Mouse (Mus musculus) heart, embryonic 16.5 days (tissue): ENCODE measurements at regions not wholly inside any gene's neighbourhood (a gene's known extent, or its start where the extent isn't known, plus 50 kb on each side); places are given as distances from the start of the nearest gene placed in this dataset.

Source experiments
- ATAC-seq: fragments of 200-750 bp; cut with Nextera tagmentation; replicated peaks from 2 replicates; pipeline ENCODE4 v1.8.0; 2017; ENCODE audit warnings: moderate number of reproducible peaks; ENCODE audit not compliant: insufficient read depth, low FRiP score; ENCODE audit errors: extremely low read depth
- H3K27ac ChIP-seq: fragments of 300-500 bp; sonication (generic); 2 replicates; pipeline ENCODE4 v1.5.1; 2014; ENCODE audit warnings: mild to moderate bottlenecking, low read length, control low read depth, moderate library complexity
- H3K27me3 ChIP-seq: fragments of 300-500 bp; sonication (generic); 2 replicates; pipeline ENCODE4 v1.6.1; 2014; ENCODE audit warnings: low read length, mixed read lengths; ENCODE audit not compliant: control insufficient read depth, insufficient read depth
- H3K36me3 ChIP-seq: fragments of 300-500 bp; sonication (generic); 2 replicates; pipeline ENCODE4 v1.6.1; 2014; ENCODE audit not compliant: control insufficient read depth, insufficient read depth
- H3K4me1 ChIP-seq: fragments of 300-500 bp; sonication (generic); 2 replicates; pipeline ENCODE4 v1.6.1; 2014; ENCODE audit warnings: low read length, mixed read lengths; ENCODE audit not compliant: control insufficient read depth, insufficient read depth
- H3K4me2 ChIP-seq: fragments of 300-500 bp; sonication (generic); 2 replicates; pipeline ENCODE4 v1.6.1; 2014; ENCODE audit warnings: low read depth, mild to moderate bottlenecking, control low read depth, low read length
- H3K4me3 ChIP-seq: fragments of 300-500 bp; sonication (generic); 2 replicates; pipeline ENCODE4 v1.5.1; 2014; ENCODE audit warnings: mild to moderate bottlenecking, control low read depth, low read length
- H3K9ac ChIP-seq: fragments of 300-500 bp; sonication (generic); 2 replicates; pipeline ENCODE4 v1.6.1; 2014; ENCODE audit warnings: low read length, control low read depth
- H3K9me3 ChIP-seq: fragments of 300-500 bp; sonication (generic); replicated peaks from 2 replicates; pipeline ENCODE4 v1.6.1; 2016; ENCODE audit warnings: low read length; ENCODE audit not compliant: control insufficient read depth
- WGBS: fragments of 180-500 bp; shearing (Covaris S2); extraction: QIAGEN DNeasy Blood & Tissue Kit; methylation state at CpG from one replicate; pipeline ENCODE4 v1.1.7; 2014; 5-methylcytosine and 5-hydroxymethylcytosine counted together

- 4% methylated on average over 20 of the region's 20 CpGs for WGBS
- Histone ChIP-seq H3K9me3 (no peaks in the 10 kb centered on the region), H3K9ac (peak overlapping the region; percentile 21; the same call in 1 of the 2 replicates), H3K4me2 (peak overlapping the region; percentile 54), H3K27me3 (no peaks in the 10 kb centered on the region), H3K4me3 (peak overlapping the region; percentile 17), H3K27ac (peak overlapping the region; percentile 50), H3K4me1 (peaks cover 16% of the 10 kb centered on the region), H3K36me3 (no peaks in the 10 kb centered on the region)
- ATAC-seq = peak; percentile 83
These were observed 329.6 kb downstream of the Ttll7 start for GRCm38 (mm10) chr3:147181501-147182365.

DNA sequence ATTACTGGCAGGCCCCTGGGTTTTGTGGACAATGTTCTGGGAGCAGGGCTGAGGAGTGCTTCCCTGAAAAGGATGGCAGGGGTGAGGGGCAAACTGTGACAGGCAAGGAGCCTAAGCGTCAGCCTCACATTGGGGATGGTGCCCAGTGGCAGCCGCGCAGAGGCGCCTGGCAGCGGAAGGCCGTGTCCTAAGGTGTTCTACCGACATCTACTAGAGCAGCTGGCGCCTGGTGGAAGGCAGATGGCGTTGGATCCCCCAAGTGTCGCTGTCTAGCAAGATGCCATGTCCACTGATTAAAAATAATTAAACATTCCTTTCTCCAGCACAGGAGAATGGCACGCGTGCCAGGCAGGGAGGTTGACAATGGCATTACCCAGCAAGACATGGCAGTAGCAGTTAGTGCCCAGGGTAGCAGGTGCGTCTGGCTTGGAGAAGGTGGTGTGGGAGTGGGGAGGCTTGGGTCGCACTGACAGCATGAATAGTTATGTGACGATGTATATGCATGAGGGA lies 330.3 kb downstream of the Ttll7 start:
- Histone ChIP-seq H3K4me1 (peaks cover 16% of the 10 kb centered on the region), H3K27me3 (no peaks in the 10 kb centered on the region), H3K4me3 (peak overlapping the region; percentile 17), H3K36me3 (no peaks in the 10 kb centered on the region), H3K9ac (no peak overlapping the region), H3K4me2 (peak overlapping the region; percentile 54), H3K9me3 (no peaks in the 10 kb centered on the region), H3K27ac (peak overlapping the region; percentile 50; the same call in 1 of the 2 replicates)
- WGBS = 44% methylated on average over 15 of the region's 15 CpGs
- ATAC-seq = peak; percentile 46

GRCm38 (mm10) chr3:147183656-147184290 lies 331.6 kb downstream of the Ttll7 start:
- Histone ChIP-seq H3K27ac (no peak overlapping the region), H3K27me3 (no peaks in the 10 kb centered on the region), H3K4me2 (no peak overlapping the region), H3K36me3 (no peaks in the 10 kb centered on the region), H3K9me3 (no peaks in the 10 kb centered on the region), H3K4me3 (no peak overlapping the region), H3K4me1 (peaks cover 16% of the 10 kb centered on the region), H3K9ac (no peak overlapping the region)
- 76% methylated on average over 11 of the region's 11 CpGs for WGBS
- ATAC-seq = no peak

- Histone ChIP-seq H3K9me3 (no peaks in the 10 kb centered on the region), H3K36me3 (no peaks in the 10 kb centered on the region), H3K4me3 (no peak overlapping the region), H3K4me2 (no peak overlapping the region), H3K4me1 (no peaks in the 10 kb centered on the region), H3K27me3 (no peaks in the 10 kb centered on the region), H3K27ac (no peak overlapping the region), H3K9ac (no peak overlapping the region)
- WGBS = 76% methylated on average over 2 of the region's 2 CpGs
- no peak for ATAC-seq
These were observed 337.6 kb downstream of the Ttll7 start for GRCm38 (mm10) chr3:147189737-147190136.

DNA sequence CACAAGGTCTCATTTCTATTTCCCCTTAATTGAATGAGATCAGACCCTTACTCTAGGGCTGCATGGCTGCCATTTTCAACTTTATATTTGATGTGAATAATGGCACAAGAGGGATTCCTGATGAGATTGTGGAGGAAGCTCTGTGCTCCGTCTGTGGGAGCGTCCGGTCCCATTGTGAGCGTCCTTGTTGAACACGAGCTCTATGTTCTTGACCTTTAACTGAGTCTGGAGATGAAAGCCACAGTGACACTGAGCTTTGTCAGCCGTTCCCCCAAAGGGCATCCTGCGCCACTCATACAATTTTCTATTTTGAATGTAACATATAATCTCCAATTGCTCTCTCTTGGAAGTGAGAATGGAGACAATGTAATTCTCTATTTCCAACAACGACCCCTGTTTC lies 344.5 kb downstream of the Ttll7 start:
- WGBS = 83% methylated on average over 8 of the region's 8 CpGs
- Histone ChIP-seq H3K36me3 (no peaks in the 10 kb centered on the region), H3K4me3 (no peak overlapping the region), H3K27me3 (no peaks in the 10 kb centered on the region), H3K4me1 (no peaks in the 10 kb centered on the region), H3K9me3 (no peaks in the 10 kb centered on the region), H3K4me2 (no peak overlapping the region), H3K27ac (no peak overlapping the region), H3K9ac (no peak overlapping the region)
- ATAC-seq = no peak

GRCm38 (mm10) chr3:147197215-147197614 lies 345.0 kb downstream of the Ttll7 start:
- Histone ChIP-seq H3K9ac (no peak overlapping the region), H3K9me3 (no peaks in the 10 kb centered on the region), H3K4me3 (no peak overlapping the region), H3K36me3 (no peaks in the 10 kb centered on the region), H3K27me3 (no peaks in the 10 kb centered on the region), H3K4me1 (no peaks in the 10 kb centered on the region), H3K4me2 (no peak overlapping the region), H3K27ac (no peak overlapping the region)
- WGBS = 58% methylated on average over 2 of the region's 2 CpGs
- ATAC-seq = no peak

GRCm38 (mm10) chr3:147211127-147211940 lies 359.2 kb downstream of the Ttll7 start:
- 55% methylated on average over 5 of the region's 5 CpGs for WGBS
- H3K9me3 ChIP-seq = no peaks in the 10 kb centered on the region
- H3K36me3 ChIP-seq = no peaks in the 10 kb centered on the region
- no peak overlapping the region for H3K9ac ChIP-seq
- H3K4me1 ChIP-seq = no peaks in the 10 kb centered on the region
- no peak overlapping the region for H3K4me2 ChIP-seq
- no peaks in the 10 kb centered on the region for H3K27me3 ChIP-seq
- H3K4me3 ChIP-seq = no peak overlapping the region
- H3K27ac ChIP-seq = no peak overlapping the region
- ATAC-seq = no peak

DNA sequence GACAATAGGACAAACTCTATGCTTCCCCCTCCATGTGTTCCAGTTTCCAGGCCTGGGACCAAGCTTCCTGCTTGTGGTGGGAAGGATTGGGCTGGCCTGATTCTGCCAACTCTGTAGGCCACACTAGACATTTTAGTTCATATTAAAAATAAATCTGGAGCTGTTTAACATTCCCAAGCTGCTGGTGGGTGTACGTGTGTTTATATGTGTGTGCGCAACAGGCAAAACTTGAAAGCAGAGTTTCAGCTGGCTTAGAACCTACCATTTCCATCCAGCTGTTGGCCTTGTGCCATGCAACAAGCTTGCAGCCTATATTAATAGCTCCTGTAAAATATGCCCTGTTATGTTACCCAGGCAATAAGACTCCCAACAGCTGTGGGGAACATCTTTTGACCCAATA lies 376.5 kb downstream of the Ttll7 start:
- Histone ChIP-seq H3K9me3 (no peaks in the 10 kb centered on the region), H3K4me3 (no peak overlapping the region), H3K4me1 (no peaks in the 10 kb centered on the region), H3K9ac (no peak overlapping the region), H3K4me2 (no peak overlapping the region), H3K36me3 (no peaks in the 10 kb centered on the region), H3K27me3 (no peaks in the 10 kb centered on the region), H3K27ac (no peak overlapping the region)
- 80% methylated on average over 2 of the region's 2 CpGs for WGBS
- ATAC-seq = no peak
